In the genomic region with DNA sequence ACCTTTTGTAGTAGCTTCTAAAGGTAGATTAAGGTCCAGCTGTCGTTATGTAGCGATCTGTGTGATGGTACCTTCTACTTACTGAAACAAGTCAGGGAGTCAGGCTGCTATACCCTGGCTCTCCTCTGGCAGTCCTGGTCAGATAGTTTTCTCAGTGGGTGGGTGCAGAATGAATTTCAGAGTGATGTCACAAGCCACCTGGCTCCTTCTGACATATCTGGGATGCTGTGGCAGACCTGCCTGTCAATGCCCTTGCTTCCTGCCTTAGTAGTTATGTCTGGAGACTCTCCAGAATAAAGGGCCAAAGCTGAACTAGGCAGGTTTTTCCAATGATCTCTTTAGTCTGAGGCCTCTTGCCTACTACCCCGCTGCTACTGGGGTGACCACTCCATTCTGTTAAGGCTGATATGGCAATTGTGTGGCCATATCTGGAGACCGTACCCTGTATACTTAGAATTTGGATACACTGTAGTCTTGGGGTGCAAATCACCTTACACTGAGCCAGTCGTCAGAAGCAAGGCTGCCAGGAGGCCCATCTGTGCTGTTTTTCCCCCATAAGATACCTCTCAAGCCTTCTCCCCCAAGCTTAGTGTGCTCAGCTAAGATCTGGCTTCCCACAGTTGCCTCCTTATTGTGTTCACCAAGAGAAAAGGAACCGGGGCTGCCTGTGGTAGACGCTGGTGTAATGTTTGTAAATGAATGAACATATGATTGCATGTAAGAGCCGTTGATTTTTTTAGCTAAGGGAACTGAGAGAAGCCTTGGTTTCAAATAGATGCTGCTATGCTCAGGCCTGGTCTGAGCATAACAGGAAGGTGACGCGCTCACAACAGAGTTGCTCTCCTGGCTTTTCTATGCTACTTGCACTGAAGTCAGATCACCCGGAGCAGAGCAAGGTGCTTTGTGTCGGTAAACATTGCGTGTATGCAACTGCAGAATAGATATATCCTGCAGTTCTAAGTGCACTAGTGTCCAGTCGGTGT, we compare ENCODE assay signal across 14 mouse cellular contexts.
DNase-seq lines count a peak whose midpoint lies in the region; ATAC-seq lines count a peak whose summit lies in the region.
"Had no signal": no experiment of that assay in that cellular context is flagged by ENCODE, and none has a peak within 500 bp of the region (broad histone marks: within the 10 kb centered on the region; RNA-seq: fewer than 3 reads in every experiment).

No protein-coding gene starts in this region.

- no peak for DNase-seq in frontal cortex, postnatal 25 days (ENCODE audit: low spot score in 2 of 2)
- DNase-seq in right cerebral cortex, adult 18-20 months, result peak; percentile 48
- DNase-seq in right cerebral cortex, postnatal 10 days (ENCODE audit: low spot score in 2 of 2), result no peak
- peak; percentile 64 for DNase-seq in cerebellum, adult 9-10 months
- DNase-seq in telencephalon, adult 2 months (ENCODE audit: low read depth, low spot score), result peak; percentile 43
- DNase-seq in thymus, postnatal 25 days, result no peak
- DNase-seq: adrenal gland, adult 8-10 months; heart, postnatal 4 days; kidney, postnatal 10 days; thymus, postnatal 14 days had no signal

- ATAC-seq in frontal cortex, adult (ENCODE audit: low TSS enrichment), result peak; percentile 80
- ATAC-seq: intestine, embryonic 15.5 days; lung, postnatal 0 days; Patski had no signal

Comparison
In these comparisons a context has a peak if more than half of its experiments do, and no peak if none do; other contexts are left out.
1. DNase-seq: peak in right cerebral cortex, adult 18-20 months (single experiment), cerebellum, adult 9-10 months (single experiment) and telencephalon, adult 2 months (single experiment); none in frontal cortex, postnatal 25 days (0 of 2), right cerebral cortex, postnatal 10 days (0 of 2) and thymus, postnatal 25 days (single experiment).